Mouse (Mus musculus): ENCODE results near the gene Cacna2d1. TPM values are rescaled to one million over a fixed set of nuclear protein-coding genes. Genes with fewer than 3 reads are reported as not detected.

The Cacna2d1 gene
- 21.7 and 23.7 TPM in 2 replicates for polyA plus RNA-seq (2014; fragmentation: Nextera tagmentation; extraction: Ambion mirVana)

- Histone ChIP-seq H3K27ac (ENCODE audit: low read depth) (peak within 1 kb of the TSS; percentile 88), H3K9ac (ENCODE audit: low read length) (peak within 1 kb of the TSS; percentile 82), H3K4me2 (ENCODE audit: low read length) (peak within 1 kb of the TSS; percentile 74), H3K9me3 (ENCODE audit: control insufficient read depth, low read length) (no peaks in the 10 kb centered on the region), H3K4me3 (ENCODE audit: low read depth, low read length) (peak within 1 kb of the TSS; percentile 70), H3K36me3 (ENCODE audit: control insufficient read depth, insufficient read depth, low read length) (no peaks in the 10 kb centered on the region), H3K27me3 (replicated peaks; ENCODE audit: control insufficient read depth, insufficient read depth, low read length) (peaks cover 9% of the 10 kb centered on the region; the same call in 1 of the 2 replicates), H3K4me1 (replicated peaks; ENCODE audit: control insufficient read depth, insufficient read depth, low read length) (0 out of 2 replicates have a peak, but pooled peaks cover 3% of the 10 kb centered on the region)
- WGBS, result under 1% methylated on average over 69 of the region's 120 CpGs
- peak; percentile 87 for DNase-seq (ENCODE audit: low spot score)
- ATAC-seq (replicated peaks; ENCODE audit: low FRiP score, low TSS enrichment, low read depth), result peak; percentile 90
These were observed at the start of gene Cacna2d1 for GRCm38 (mm10) chr5:15934376-15935233. Cacna2d1 (plus strand) TSS chr5:15934691.

DNA sequence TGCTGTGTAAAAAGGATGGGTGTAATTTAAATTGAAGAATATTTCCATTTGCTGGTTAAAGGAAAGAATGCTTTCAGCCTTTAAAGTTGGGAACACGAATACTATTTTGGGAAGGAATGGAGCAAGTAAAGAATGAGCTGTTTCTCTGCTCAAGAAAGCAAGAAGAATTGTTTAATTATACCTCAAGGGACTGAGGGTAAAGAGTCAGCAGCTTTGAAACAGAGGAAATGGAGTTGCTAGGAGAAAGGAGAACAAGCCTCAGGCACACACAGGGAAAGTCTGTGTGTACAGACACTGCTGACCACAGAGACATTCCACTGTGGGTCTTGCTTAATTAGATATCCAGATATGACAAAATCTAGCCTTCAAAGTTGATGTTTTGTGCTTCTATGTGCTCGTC lies 39.4 kb upstream of the Cacna2d1 start:
- Histone ChIP-seq H3K27ac (ENCODE audit: low read depth) (no peak overlapping the region), H3K27me3 (replicated peaks; ENCODE audit: control insufficient read depth, insufficient read depth, low read length) (no peaks in the 10 kb centered on the region), H3K4me3 (ENCODE audit: low read depth, low read length) (no peak overlapping the region), H3K4me1 (replicated peaks; ENCODE audit: control insufficient read depth, insufficient read depth, low read length) (no peaks in the 10 kb centered on the region), H3K36me3 (ENCODE audit: control insufficient read depth, insufficient read depth, low read length) (no peaks in the 10 kb centered on the region), H3K9ac (ENCODE audit: low read length) (no peak overlapping the region), H3K9me3 (ENCODE audit: control insufficient read depth, low read length) (no peaks in the 10 kb centered on the region), H3K4me2 (ENCODE audit: low read length) (no peak overlapping the region)
- no peak for ATAC-seq (replicated peaks; ENCODE audit: low FRiP score, low TSS enrichment, low read depth)
- DNase-seq (ENCODE audit: low spot score), result no peak
- 69% methylated on average over 2 of the region's 2 CpGs for WGBS

DNA sequence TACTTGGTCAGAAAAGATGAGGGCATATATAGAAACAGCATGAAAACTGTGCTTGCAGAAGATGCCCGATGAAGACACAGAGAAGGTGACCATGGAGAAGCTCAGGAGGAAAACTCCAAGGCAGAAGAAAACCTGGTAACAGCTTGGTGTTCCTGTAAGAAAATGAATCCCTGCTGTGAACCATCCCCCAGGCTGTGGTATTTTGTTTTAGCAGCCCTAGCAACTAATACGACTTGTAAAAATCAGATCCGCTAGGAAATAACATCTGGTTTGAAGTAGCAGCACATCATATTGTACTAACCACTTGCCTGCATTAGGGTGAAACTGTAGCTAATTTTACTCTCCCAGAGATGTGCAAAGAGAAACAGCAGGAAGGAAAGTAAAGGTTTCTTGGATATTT lies 37.8 kb upstream of the Cacna2d1 start:
- H3K4me3 ChIP-seq (ENCODE audit: low read depth, low read length), result no peak overlapping the region
- H3K4me2 ChIP-seq (ENCODE audit: low read length), result no peak overlapping the region
- no peak overlapping the region for H3K9ac ChIP-seq (ENCODE audit: low read length)
- ATAC-seq (replicated peaks; ENCODE audit: low FRiP score, low TSS enrichment, low read depth) (no peak), DNase-seq (ENCODE audit: low spot score) (no peak)
- 0 out of 2 replicates have a peak, but pooled peaks cover 3% of the 10 kb centered on the region for H3K9me3 ChIP-seq (ENCODE audit: control insufficient read depth, low read length)
- H3K27ac ChIP-seq (ENCODE audit: low read depth), result no peak overlapping the region
- no peaks in the 10 kb centered on the region for H3K4me1 ChIP-seq (replicated peaks; ENCODE audit: control insufficient read depth, insufficient read depth, low read length)
- no peaks in the 10 kb centered on the region for H3K36me3 ChIP-seq (ENCODE audit: control insufficient read depth, insufficient read depth, low read length)
- 85% methylated on average over 3 of the region's 3 CpGs for WGBS
- H3K27me3 ChIP-seq (replicated peaks; ENCODE audit: control insufficient read depth, insufficient read depth, low read length), result no peaks in the 10 kb centered on the region

- no peak overlapping the region for H3K4me2 ChIP-seq (ENCODE audit: low read length)
- no peak overlapping the region for H3K9ac ChIP-seq (ENCODE audit: low read length)
- WGBS, result 65% methylated on average over 3 of the region's 3 CpGs
- no peaks in the 10 kb centered on the region for H3K36me3 ChIP-seq (ENCODE audit: control insufficient read depth, insufficient read depth, low read length)
- DNase-seq (ENCODE audit: low spot score) (no peak), ATAC-seq (replicated peaks; ENCODE audit: low FRiP score, low TSS enrichment, low read depth) (no peak)
- no peak overlapping the region for H3K27ac ChIP-seq (ENCODE audit: low read depth)
- no peaks in the 10 kb centered on the region for H3K4me1 ChIP-seq (replicated peaks; ENCODE audit: control insufficient read depth, insufficient read depth, low read length)
- no peak overlapping the region for H3K4me3 ChIP-seq (ENCODE audit: low read depth, low read length)
- no peaks in the 10 kb centered on the region for H3K27me3 ChIP-seq (replicated peaks; ENCODE audit: control insufficient read depth, insufficient read depth, low read length)
- H3K9me3 ChIP-seq (ENCODE audit: control insufficient read depth, low read length), result no peaks in the 10 kb centered on the region
These were observed 28.0 kb upstream of the Cacna2d1 start for GRCm38 (mm10) chr5:15906446-15906845.

- Histone ChIP-seq H3K4me1 (replicated peaks; ENCODE audit: control insufficient read depth, insufficient read depth, low read length) (no peaks in the 10 kb centered on the region), H3K4me3 (ENCODE audit: low read depth, low read length) (no peak overlapping the region), H3K27ac (ENCODE audit: low read depth) (no peak overlapping the region), H3K9me3 (ENCODE audit: control insufficient read depth, low read length) (no peaks in the 10 kb centered on the region), H3K27me3 (replicated peaks; ENCODE audit: control insufficient read depth, insufficient read depth, low read length) (no peaks in the 10 kb centered on the region), H3K9ac (ENCODE audit: low read length) (no peak overlapping the region), H3K4me2 (ENCODE audit: low read length) (no peak overlapping the region), H3K36me3 (ENCODE audit: control insufficient read depth, insufficient read depth, low read length) (no peaks in the 10 kb centered on the region)
- DNase-seq (ENCODE audit: low spot score) (no peak), ATAC-seq (replicated peaks; ENCODE audit: low FRiP score, low TSS enrichment, low read depth) (no peak)
- WGBS, result 62% methylated on average over 1 of the region's 1 CpGs
These were observed 19.6 kb upstream of the Cacna2d1 start for GRCm38 (mm10) chr5:15914931-15915330.

DNA sequence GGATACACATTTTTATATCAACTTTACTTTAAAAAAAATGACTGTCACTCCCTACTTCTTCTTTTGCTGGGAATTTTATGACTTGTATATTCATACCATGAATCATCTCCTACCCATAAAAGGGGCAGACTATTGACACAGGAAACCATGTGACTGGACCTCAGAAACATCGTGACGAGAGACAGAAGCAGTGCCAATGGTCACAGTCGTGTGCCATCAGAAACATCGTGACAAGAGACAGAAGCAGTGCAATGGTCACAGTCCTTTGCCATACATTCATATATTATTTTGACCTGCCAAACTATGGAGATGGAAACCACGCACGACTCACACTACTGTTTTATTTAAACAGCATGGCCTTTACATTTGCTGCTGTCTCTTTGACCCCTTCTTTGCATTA lies 6.0 kb upstream of the Cacna2d1 start:
- Histone ChIP-seq H3K4me1 (replicated peaks; ENCODE audit: control insufficient read depth, insufficient read depth, low read length) (no peaks in the 10 kb centered on the region), H3K27ac (ENCODE audit: low read depth) (no peak overlapping the region), H3K9me3 (ENCODE audit: control insufficient read depth, low read length) (no peaks in the 10 kb centered on the region), H3K9ac (ENCODE audit: low read length) (no peak overlapping the region), H3K36me3 (ENCODE audit: control insufficient read depth, insufficient read depth, low read length) (no peaks in the 10 kb centered on the region), H3K4me2 (ENCODE audit: low read length) (no peak overlapping the region), H3K27me3 (replicated peaks; ENCODE audit: control insufficient read depth, insufficient read depth, low read length) (peaks cover 5% of the 10 kb centered on the region; the same call in 1 of the 2 replicates), H3K4me3 (ENCODE audit: low read depth, low read length) (no peak overlapping the region)
- ATAC-seq (replicated peaks; ENCODE audit: low FRiP score, low TSS enrichment, low read depth), result no peak
- WGBS, result 32% methylated on average over 6 of the region's 6 CpGs
- no peak for DNase-seq (ENCODE audit: low spot score)

DNA sequence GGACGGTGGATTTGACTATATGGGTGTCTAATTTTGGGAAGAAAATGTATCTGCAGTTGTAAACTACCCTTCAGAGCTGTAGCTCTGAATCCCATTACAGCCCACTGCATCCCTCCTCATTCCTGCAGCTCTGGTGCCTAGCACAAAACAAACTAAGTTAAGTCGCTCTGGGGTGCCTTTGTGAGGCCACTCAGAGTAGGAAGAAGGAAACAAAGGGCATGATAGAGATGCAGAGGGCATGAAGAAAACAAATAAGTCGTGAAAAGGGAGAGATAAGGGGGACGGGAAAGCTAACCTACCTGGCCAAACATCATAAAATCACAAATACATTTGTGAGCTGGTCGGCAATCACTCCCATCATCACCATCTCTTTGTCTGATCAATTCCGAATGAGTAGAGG lies 1.5 kb upstream of the Cacna2d1 start:
- Histone ChIP-seq H3K4me3 (ENCODE audit: low read depth, low read length) (no peak overlapping the region), H3K9ac (ENCODE audit: low read length) (no peak overlapping the region), H3K4me1 (replicated peaks; ENCODE audit: control insufficient read depth, insufficient read depth, low read length) (0 out of 2 replicates have a peak, but pooled peaks cover 3% of the 10 kb centered on the region), H3K27ac (ENCODE audit: low read depth) (no peak overlapping the region), H3K9me3 (ENCODE audit: control insufficient read depth, low read length) (no peaks in the 10 kb centered on the region), H3K27me3 (replicated peaks; ENCODE audit: control insufficient read depth, insufficient read depth, low read length) (peaks cover 9% of the 10 kb centered on the region; the same call in 1 of the 2 replicates), H3K4me2 (ENCODE audit: low read length) (no peak overlapping the region), H3K36me3 (ENCODE audit: control insufficient read depth, insufficient read depth, low read length) (no peaks in the 10 kb centered on the region)
- ATAC-seq (replicated peaks; ENCODE audit: low FRiP score, low TSS enrichment, low read depth) (no peak), DNase-seq (ENCODE audit: low spot score) (no peak)
- 36% methylated on average over 6 of the region's 6 CpGs for WGBS

DNA sequence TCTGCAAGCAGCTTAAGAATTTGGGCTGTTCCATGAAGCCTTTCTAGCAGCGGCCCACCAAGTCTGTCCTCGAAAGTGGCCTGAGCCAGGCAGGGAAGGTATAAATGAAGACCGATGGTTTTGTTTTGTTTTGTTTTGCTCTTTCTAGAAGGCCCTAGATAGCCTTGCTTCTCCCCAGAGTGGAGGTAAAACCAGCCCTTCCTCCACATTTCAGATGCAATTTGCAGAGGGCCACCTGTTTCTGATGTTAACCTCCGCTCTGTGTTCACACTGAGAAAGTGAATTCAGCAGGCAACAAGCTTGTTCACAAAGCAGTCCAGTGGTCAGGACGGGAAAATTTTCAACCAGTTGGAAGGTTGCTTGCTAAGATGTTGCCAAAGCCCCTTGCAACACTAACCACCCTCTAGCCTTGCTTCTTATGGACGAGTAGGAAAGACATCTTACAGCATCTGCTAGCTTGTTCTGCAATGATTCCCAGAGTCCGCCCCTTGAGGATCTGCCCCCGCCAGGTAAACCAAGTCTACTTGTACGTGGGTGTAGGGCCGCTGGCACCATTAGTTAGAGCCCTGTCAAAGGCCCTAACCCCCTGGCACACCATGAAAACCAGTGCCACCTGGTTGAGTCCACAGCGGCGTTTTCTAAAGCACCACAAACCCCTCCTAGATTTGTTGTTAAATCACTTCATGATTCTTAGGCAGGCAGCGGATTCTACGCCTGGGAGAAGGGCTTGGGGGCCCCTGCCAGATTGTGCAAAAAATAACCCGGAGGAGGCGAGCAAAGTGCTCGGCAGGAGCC lies 713 bp upstream of the Cacna2d1 start:
- H3K4me3 ChIP-seq (ENCODE audit: low read depth, low read length), result peak overlapping the region; percentile 70
- H3K36me3 ChIP-seq (ENCODE audit: control insufficient read depth, insufficient read depth, low read length), result no peaks in the 10 kb centered on the region
- peak overlapping the region; percentile 88 for H3K27ac ChIP-seq (ENCODE audit: low read depth)
- DNase-seq (ENCODE audit: low spot score) (peak; percentile 81), ATAC-seq (replicated peaks; ENCODE audit: low FRiP score, low TSS enrichment, low read depth) (peak; percentile 1; the same call in 1 of the 2 replicates)
- no peaks in the 10 kb centered on the region for H3K9me3 ChIP-seq (ENCODE audit: control insufficient read depth, low read length)
- 0 out of 2 replicates have a peak, but pooled peaks cover 3% of the 10 kb centered on the region for H3K4me1 ChIP-seq (replicated peaks; ENCODE audit: control insufficient read depth, insufficient read depth, low read length)
- peak overlapping the region; percentile 74 for H3K4me2 ChIP-seq (ENCODE audit: low read length)
- 11% methylated on average over 17 of the region's 17 CpGs for WGBS
- H3K27me3 ChIP-seq (replicated peaks; ENCODE audit: control insufficient read depth, insufficient read depth, low read length), result peaks cover 9% of the 10 kb centered on the region; the same call in 1 of the 2 replicates
- peak overlapping the region; percentile 82 for H3K9ac ChIP-seq (ENCODE audit: low read length)

All from intestine, embryonic 14.5 days (tissue).